9 mouse cellular contexts compared by ENCODE assay signal in the genomic region with DNA sequence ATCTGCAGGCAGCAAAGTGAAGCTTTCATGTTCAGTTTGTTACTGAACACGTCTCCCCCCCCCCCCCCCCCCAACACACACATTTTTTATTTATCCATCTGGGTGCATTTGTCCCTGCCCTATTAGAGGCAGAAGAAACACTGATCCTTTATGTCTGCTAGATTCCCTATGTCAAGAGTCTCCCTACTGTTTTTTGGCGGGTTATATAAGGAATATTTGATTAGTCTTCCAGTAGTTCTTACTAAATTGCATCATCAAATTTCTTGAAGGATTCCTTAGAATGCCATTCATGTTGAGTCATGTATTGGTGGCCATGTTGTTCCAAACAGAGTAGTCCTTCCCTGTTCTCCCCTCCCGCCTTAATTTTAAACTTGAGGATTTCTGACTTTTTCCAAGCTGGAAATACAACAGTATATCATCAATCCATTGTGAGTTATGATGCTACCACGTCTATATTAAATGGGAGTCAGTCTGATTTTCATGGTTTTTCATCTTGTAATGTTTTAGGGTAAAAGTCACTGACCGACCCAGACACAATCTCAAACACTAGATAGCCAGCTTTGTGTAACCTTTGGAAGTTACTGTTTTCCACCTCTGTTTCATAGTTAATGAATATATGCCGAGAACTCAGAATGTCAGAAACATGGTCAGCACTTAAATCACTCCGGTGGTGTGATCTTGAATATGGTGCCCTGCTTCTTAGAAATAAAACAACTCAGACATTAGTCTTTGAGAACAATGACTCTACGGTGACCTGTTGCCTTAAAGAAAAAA. TPM values are rescaled to one million over a fixed set of nuclear protein-coding genes. Genes with fewer than 3 reads are reported as not detected.
A peak's percentile ranks its signal among the peaks of the same experiment; 100 is the strongest.
DNase-seq lines count a peak whose midpoint lies in the region; ATAC-seq and TF ChIP-seq lines count a peak whose summit lies in the region.
"Had no signal": no experiment of that assay in that cellular context is flagged by ENCODE, and none has a peak within 500 bp of the region (broad histone marks: within the 10 kb centered on the region; RNA-seq: fewer than 3 reads in every experiment).

No protein-coding gene starts in this region.

- H3K9me3 ChIP-seq in heart, embryonic 10.5 days: no peaks in the 10 kb centered on the region
- H3K9me3 ChIP-seq in forebrain, embryonic 15.5 days: no peaks in the 10 kb centered on the region
- H3K9me3 ChIP-seq in liver, embryonic 15.5 days (replicated peaks): no peaks in the 10 kb centered on the region

- H3K27me3 ChIP-seq in heart, embryonic 10.5 days (ENCODE audit: insufficient read depth, poor library complexity, severe bottlenecking): no peaks in the 10 kb centered on the region
- no peaks in the 10 kb centered on the region for H3K27me3 ChIP-seq in C2C12 (ENCODE audit: control insufficient read depth, insufficient read depth, insufficient read length)
- no peaks in the 10 kb centered on the region for H3K27me3 ChIP-seq in forebrain, embryonic 15.5 days
- no peaks in the 10 kb centered on the region for H3K27me3 ChIP-seq in liver, embryonic 15.5 days
- H3K27me3 ChIP-seq in thymus, adult 2 months (ENCODE audit: control insufficient read depth, insufficient read depth, low read length): no peaks in the 10 kb centered on the region

- intact Hi-C loops in heart, postnatal 10 days (cut with DNase I): loop anchor here (2.0 to 5.0 kb wide), 2 partner anchors 57 to 154 kb away; no protein-coding TSS in a partner anchor

- H3K4me3 ChIP-seq in heart, embryonic 10.5 days: peak overlapping the region; percentile 84
- H3K4me3 ChIP-seq in C2C12 (ENCODE audit: insufficient read depth, poor library complexity, severe bottlenecking): peak overlapping the region; percentile 65
- H3K4me3 ChIP-seq in forebrain, embryonic 15.5 days: peak overlapping the region; percentile 77
- H3K4me3 ChIP-seq in liver, embryonic 15.5 days (replicated peaks): peak overlapping the region; percentile 92
- H3K4me3 ChIP-seq in thymus, adult 2 months (ENCODE audit: control insufficient read depth, insufficient read depth, low read length): no peak overlapping the region

- TF ChIP-seq POLR2A in thymus, adult 2 months (IDR thresholded peaks at IDR 0.05; ENCODE audit: control insufficient read depth, extremely low read depth, insufficient read depth, low read length, poor library complexity): no peak

- peaks cover 34% of the 10 kb centered on the region for H3K36me3 ChIP-seq in heart, embryonic 10.5 days
- peaks cover 27% of the 10 kb centered on the region for H3K36me3 ChIP-seq in C2C12 (ENCODE audit: control insufficient read depth, insufficient read depth)
- peaks cover 24% of the 10 kb centered on the region for H3K36me3 ChIP-seq in forebrain, embryonic 15.5 days
- H3K36me3 ChIP-seq in liver, embryonic 15.5 days (replicated peaks): peaks cover 45% of the 10 kb centered on the region
- peaks cover 21% of the 10 kb centered on the region; the same call in 1 of the 2 replicates for H3K36me3 ChIP-seq in thymus, adult 2 months (ENCODE audit: control insufficient read depth, insufficient read depth, low read length)

- no peak overlapping the region for H3ac ChIP-seq in C2C12 (ENCODE audit: control insufficient read depth, insufficient read length, low read depth)

- WGBS in heart, embryonic 10.5 days: 63% methylated on average over 8 of the region's 8 CpGs
- WGBS in forebrain, embryonic 15.5 days: 78% methylated on average over 8 of the region's 8 CpGs
- 21% methylated on average over 8 of the region's 8 CpGs for WGBS in liver, embryonic 15.5 days (ENCODE audit: insufficient replicate concordance)
- WGBS in thymus, adult 2 months: 83% methylated on average over 8 of the region's 8 CpGs

- peaks cover 6% of the 10 kb centered on the region for H3K79me2 ChIP-seq in C2C12 (ENCODE audit: control insufficient read depth, insufficient read depth)

- peaks cover 30% of the 10 kb centered on the region for H3K4me1 ChIP-seq in heart, embryonic 10.5 days
- peaks cover 9% of the 10 kb centered on the region; the same call in 1 of the 2 replicates for H3K4me1 ChIP-seq in forebrain, embryonic 15.5 days
- peaks cover 61% of the 10 kb centered on the region for H3K4me1 ChIP-seq in liver, embryonic 15.5 days (replicated peaks)
- H3K4me1 ChIP-seq in thymus, adult 2 months (replicated peaks; ENCODE audit: control insufficient read depth, insufficient read depth, low read length): no peaks in the 10 kb centered on the region; the same call in 1 of the 2 replicates

- H3K9ac ChIP-seq in forebrain, embryonic 15.5 days (replicated peaks): no peak overlapping the region
- peak overlapping the region; percentile 98 for H3K9ac ChIP-seq in liver, embryonic 15.5 days

- no peak for ATAC-seq in forebrain, embryonic 15.5 days (replicated peaks)
- no peak for ATAC-seq in liver, embryonic 15.5 days (ENCODE audit: insufficient read depth)

- no peak for TF ChIP-seq CTCF in C2C12 (IDR thresholded peaks at IDR 0.05; ENCODE audit: control insufficient read depth, insufficient read depth, insufficient read length)
- no peak for TF ChIP-seq CTCF in thymus, adult 2 months (IDR thresholded peaks at IDR 0.05; ENCODE audit: borderline replicate concordance, control insufficient read depth, extremely low read depth, insufficient read depth, low read length, poor library complexity)

- DNase-seq in heart, embryonic 10.5 days (ENCODE audit: low spot score): peak; percentile 3
- no peak for DNase-seq in heart, postnatal 10 days
- DNase-seq in adrenal gland, postnatal 25 days: no peak
- DNase-seq in thymus, adult 2 months: no peak
- DNase-seq in T-cell, adult 2 months (ENCODE audit: low spot score): no peak

- peaks cover 4% of the 10 kb centered on the region for H3K79me3 ChIP-seq in C2C12 (ENCODE audit: low read depth)

- peak overlapping the region; percentile 75 for H3K4me2 ChIP-seq in forebrain, embryonic 15.5 days (replicated peaks)
- H3K4me2 ChIP-seq in liver, embryonic 15.5 days: peak overlapping the region; percentile 70

- H3K27ac ChIP-seq in heart, embryonic 10.5 days: peak overlapping the region; percentile 96
- H3K27ac ChIP-seq in forebrain, embryonic 15.5 days (replicated peaks): no peak overlapping the region
- H3K27ac ChIP-seq in liver, embryonic 15.5 days (replicated peaks): peak overlapping the region; percentile 98
- H3K27ac ChIP-seq in thymus, adult 2 months (ENCODE audit: control insufficient read depth, insufficient read depth, low read length): no peak overlapping the region

TF ChIP-seq in C2C12, 6 proteins besides CTCF, POLR2A, EP300 and RAD21:
- TF ChIP-seq CEBPB (IDR thresholded peaks at IDR 0.05; ENCODE audit: low read depth): peak; percentile 66
- TF ChIP-seq USF1 (IDR thresholded peaks at IDR 0.05; ENCODE audit: low read depth): no peak

RNA-seq across cellular contexts. Expression of a gene that starts 1.3 kb away (rescaled TPM):
- polyA plus RNA-seq in heart, embryonic 10.5 days (2016; fragmentation: Nextera tagmentation; extraction: Ambion mirVana): 63.5 and 89.9 TPM in 2 replicates
- 10 to 100 TPM; 20.4 to 25.7 TPM for total RNA-seq in heart, postnatal 10 days (2021)
- 9.8 TPM for polyA plus RNA-seq in C2C12 (2012; fragmentation: generic; extraction: Trizol)
- polyA plus RNA-seq in forebrain, embryonic 15.5 days (2015; fragmentation: Nextera tagmentation; extraction: Ambion mirVana): 12.2 and 13.1 TPM in 2 replicates
- 496 and 576 TPM in 2 replicates for polyA plus RNA-seq in liver, embryonic 15.5 days (2015; fragmentation: Nextera tagmentation; extraction: Ambion mirVana)
- 15.8 and 19.6 TPM in 2 replicates for total RNA-seq in adrenal gland, postnatal 25 days (2021)
- polyA plus RNA-seq in thymus, adult 2 months (2012; rRNA removed): 14.1 and 16.9 TPM in 2 replicates

RNA-seq across cellular contexts. Expression of a gene that starts 32.9 kb away (rescaled TPM):
- polyA plus RNA-seq in heart, embryonic 10.5 days (2016; fragmentation: Nextera tagmentation; extraction: Ambion mirVana): not detected in 2 replicates
- total RNA-seq in heart, postnatal 10 days (2021): not detected
- polyA plus RNA-seq in C2C12 (2012; fragmentation: generic; extraction: Trizol): not detected
- not detected in 2 replicates for polyA plus RNA-seq in forebrain, embryonic 15.5 days (2015; fragmentation: Nextera tagmentation; extraction: Ambion mirVana)
- polyA plus RNA-seq in liver, embryonic 15.5 days (2015; fragmentation: Nextera tagmentation; extraction: Ambion mirVana): not detected in 2 replicates
- total RNA-seq in adrenal gland, postnatal 25 days (2021): not detected in 2 replicates
- polyA plus RNA-seq in thymus, adult 2 months (2012; rRNA removed): not detected in 2 replicates
- polyA plus RNA-seq: spleen, adult 2 months had no signal

RNA-seq across cellular contexts. Expression of a gene that starts 47.5 kb away (rescaled TPM):
- not detected in 2 replicates for polyA plus RNA-seq in heart, embryonic 10.5 days (2016; fragmentation: Nextera tagmentation; extraction: Ambion mirVana)
- total RNA-seq in heart, postnatal 10 days (2021): not detected
- polyA plus RNA-seq in C2C12 (2012; fragmentation: generic; extraction: Trizol): not detected
- 0.23 TPM in 1 of 2 replicates, not detected in the other for polyA plus RNA-seq in forebrain, embryonic 15.5 days (2015; fragmentation: Nextera tagmentation; extraction: Ambion mirVana)
- polyA plus RNA-seq in liver, embryonic 15.5 days (2015; fragmentation: Nextera tagmentation; extraction: Ambion mirVana): 0.05 and 0.12 TPM in 2 replicates
- total RNA-seq in adrenal gland, postnatal 25 days (2021): not detected in 2 replicates
- 0.17 and 0.24 TPM in 2 replicates for polyA plus RNA-seq in thymus, adult 2 months (2012; rRNA removed)

RNA-seq across cellular contexts. Expression of a gene that starts 54.6 kb away (rescaled TPM):
- polyA plus RNA-seq in heart, embryonic 10.5 days (2016; fragmentation: Nextera tagmentation; extraction: Ambion mirVana): not detected in 2 replicates
- total RNA-seq in heart, postnatal 10 days (2021): not detected
- not detected for polyA plus RNA-seq in C2C12 (2012; fragmentation: generic; extraction: Trizol)
- not detected in 2 replicates for polyA plus RNA-seq in forebrain, embryonic 15.5 days (2015; fragmentation: Nextera tagmentation; extraction: Ambion mirVana)
- polyA plus RNA-seq in liver, embryonic 15.5 days (2015; fragmentation: Nextera tagmentation; extraction: Ambion mirVana): not detected in 2 replicates
- total RNA-seq in adrenal gland, postnatal 25 days (2021): not detected in 2 replicates
- polyA plus RNA-seq in thymus, adult 2 months (2012; rRNA removed): not detected in 2 replicates
- polyA plus RNA-seq: spleen, adult 2 months had no signal

RNA-seq across cellular contexts. Expression of a gene that starts 56.3 kb away (rescaled TPM):
- polyA plus RNA-seq in heart, embryonic 10.5 days (2016; fragmentation: Nextera tagmentation; extraction: Ambion mirVana): 106 TPM in 2 replicates
- total RNA-seq in heart, postnatal 10 days (2021): 10 to 100 TPM; 69.1 to 69.7 TPM
- 69.6 TPM for polyA plus RNA-seq in C2C12 (2012; fragmentation: generic; extraction: Trizol)
- polyA plus RNA-seq in forebrain, embryonic 15.5 days (2015; fragmentation: Nextera tagmentation; extraction: Ambion mirVana): 109 and 112 TPM in 2 replicates
- 24.6 and 25.4 TPM in 2 replicates for polyA plus RNA-seq in liver, embryonic 15.5 days (2015; fragmentation: Nextera tagmentation; extraction: Ambion mirVana)
- 59.3 and 65.5 TPM in 2 replicates for total RNA-seq in adrenal gland, postnatal 25 days (2021)
- 47.4 and 51.4 TPM in 2 replicates for polyA plus RNA-seq in thymus, adult 2 months (2012; rRNA removed)

Comparison
In these comparisons a context has a peak if more than half of its experiments do, and no peak if none do; other contexts are left out.
1. H3K27ac ChIP-seq: peak in heart, embryonic 10.5 days (single experiment) and liver, embryonic 15.5 days (single experiment); none in forebrain, embryonic 15.5 days (single experiment) and thymus, adult 2 months (single experiment).